Mouse (Mus musculus) intestine, embryonic 14.5 days (tissue): ENCODE data around the gene Sp7. TPM values are rescaled to one million over a fixed set of nuclear protein-coding genes. Genes with fewer than 3 reads are reported as not detected.

Experiments
- ATAC-seq: fragments of 200-750 bp; cut with Nextera tagmentation; replicated peaks from 2 replicates; pipeline ENCODE4 v1.8.0; 2017; ENCODE audit warnings: low read depth, moderate number of reproducible peaks, moderate TSS enrichment, moderate library complexity; ENCODE audit not compliant: low FRiP score, low TSS enrichment
- DNase-seq: peaks from one replicate; pipeline ENCODE4 v3.0.0-alpha.2; 2018; ENCODE audit warnings: low spot score
- H3K27ac ChIP-seq: fragments of 300-500 bp; sonication (generic); 2 replicates; pipeline ENCODE4 v1.5.1; 2014; ENCODE audit warnings: low read depth, mild to moderate bottlenecking, control low read depth
- H3K27me3 ChIP-seq: fragments of 300-500 bp; sonication (generic); replicated peaks from 2 replicates; pipeline ENCODE4 v1.6.1; 2014; ENCODE audit warnings: low read length, control low read depth; ENCODE audit not compliant: control insufficient read depth, insufficient read depth
- H3K36me3 ChIP-seq: fragments of 300-500 bp; sonication (generic); 2 replicates; pipeline ENCODE4 v1.6.1; 2014; ENCODE audit warnings: low read length, control low read depth; ENCODE audit not compliant: control insufficient read depth, insufficient read depth
- H3K4me1 ChIP-seq: fragments of 300-500 bp; sonication (generic); replicated peaks from 2 replicates; pipeline ENCODE4 v1.6.1; 2014; ENCODE audit warnings: low read length, control low read depth, mixed read lengths; ENCODE audit not compliant: control insufficient read depth, insufficient read depth
- H3K4me2 ChIP-seq: fragments of 300-500 bp; sonication (generic); 2 replicates; pipeline ENCODE4 v1.6.1; 2014; ENCODE audit warnings: low read length
- H3K4me3 ChIP-seq: fragments of 300-500 bp; sonication (generic); 2 replicates; pipeline ENCODE4 v1.5.1; 2014; ENCODE audit warnings: low read depth, low read length, control low read depth, mixed read lengths
- H3K9ac ChIP-seq: fragments of 300-500 bp; sonication (generic); 2 replicates; pipeline ENCODE4 v1.6.1; 2014; ENCODE audit warnings: mild to moderate bottlenecking, low read length
- H3K9me3 ChIP-seq: fragments of 300-500 bp; sonication (generic); 2 replicates; pipeline ENCODE4 v1.6.1; 2016; ENCODE audit warnings: low read length, control low read depth; ENCODE audit not compliant: control insufficient read depth
- WGBS: fragments of 180-500 bp; shearing (Covaris S2); extraction: QIAGEN DNeasy Blood & Tissue Kit; methylation state at CpG from one replicate; pipeline ENCODE4 v1.1.7; 2014; 5-methylcytosine and 5-hydroxymethylcytosine counted together
- polyA plus RNA-seq: library from polyadenylated mRNA; unstranded; fragments of >200 nt; fragmentation: Nextera tagmentation; extraction: Ambion mirVana; gene quantifications from 2 replicates; pipeline ENCODE4 v1.2.1, GENCODE M21; 2014

Gene Sp7
- polyA plus RNA-seq = 1.2 and 1.3 TPM in 2 replicates

DNA sequence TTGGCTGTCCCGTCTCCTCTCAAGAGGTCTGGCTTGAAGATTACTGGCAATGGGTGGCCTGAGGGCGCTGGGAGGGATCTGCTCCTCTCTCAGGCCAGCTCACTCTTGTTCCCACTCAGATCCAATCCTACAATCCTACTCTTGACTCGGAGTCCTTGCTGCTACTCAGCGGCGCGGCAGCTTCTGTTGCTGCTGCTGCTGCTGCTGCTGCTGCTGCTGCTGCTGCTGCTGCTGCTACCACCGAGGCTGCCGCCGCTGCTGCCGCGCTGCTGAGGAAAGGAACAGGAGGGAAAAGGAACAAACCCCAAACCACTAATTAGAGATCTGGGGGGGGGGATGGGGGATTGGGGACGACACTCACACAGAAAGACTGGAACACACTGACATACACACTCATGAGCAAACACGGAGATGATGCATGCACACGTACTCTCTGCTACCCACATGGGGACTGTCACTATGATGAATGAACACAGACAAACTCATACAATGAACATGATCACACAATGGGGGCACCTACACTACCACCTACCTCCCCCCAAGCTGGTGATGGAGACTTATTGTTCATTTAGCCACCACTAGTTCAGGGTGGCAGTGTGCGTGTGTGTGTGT, at the start of gene Sp7:
Gene Sp7 (minus strand): TSS at position 450 of the 612 bp plus-strand sequence.
- DNase-seq = no peak
- H3K4me3 ChIP-seq = peak within 1 kb of the TSS; percentile 18; the same call in 1 of the 2 replicates
- no peaks in the 10 kb centered on the region for H3K9me3 ChIP-seq
- ATAC-seq = no peak
- peaks cover 22% of the 10 kb centered on the region for H3K4me1 ChIP-seq
- no peaks in the 10 kb centered on the region for H3K36me3 ChIP-seq
- H3K27ac ChIP-seq = no peak within 1 kb of the TSS
- WGBS = 9% methylated on average over 15 of the region's 15 CpGs
- no peak within 1 kb of the TSS; the same call in 1 of the 2 replicates for H3K9ac ChIP-seq
- H3K27me3 ChIP-seq = 0 out of 2 replicates have a peak, but pooled peaks cover 3% of the 10 kb centered on the region
- H3K4me2 ChIP-seq = peak within 1 kb of the TSS; percentile 45

DNA sequence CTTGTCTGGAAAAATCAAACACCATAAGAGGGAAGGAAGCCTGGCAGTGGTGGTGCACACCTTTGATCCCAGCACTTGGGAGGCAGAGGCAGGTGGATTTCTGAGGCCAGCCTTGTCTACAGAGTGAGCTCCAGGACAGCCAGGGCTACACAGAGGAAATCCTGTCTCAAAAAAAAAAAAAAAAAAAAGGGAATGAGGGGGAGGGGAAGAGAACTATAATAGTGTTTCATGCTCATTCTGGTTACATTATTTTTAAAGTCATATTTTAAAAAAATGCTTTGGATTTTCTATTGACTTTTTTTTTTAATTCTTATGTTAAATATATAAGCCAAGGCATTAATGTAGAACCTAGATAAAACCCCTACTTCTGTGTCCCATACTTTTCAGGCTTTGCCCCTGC, 46.7 kb upstream of the Sp7 start:
- peaks cover 63% of the 10 kb centered on the region for H3K36me3 ChIP-seq

DNA sequence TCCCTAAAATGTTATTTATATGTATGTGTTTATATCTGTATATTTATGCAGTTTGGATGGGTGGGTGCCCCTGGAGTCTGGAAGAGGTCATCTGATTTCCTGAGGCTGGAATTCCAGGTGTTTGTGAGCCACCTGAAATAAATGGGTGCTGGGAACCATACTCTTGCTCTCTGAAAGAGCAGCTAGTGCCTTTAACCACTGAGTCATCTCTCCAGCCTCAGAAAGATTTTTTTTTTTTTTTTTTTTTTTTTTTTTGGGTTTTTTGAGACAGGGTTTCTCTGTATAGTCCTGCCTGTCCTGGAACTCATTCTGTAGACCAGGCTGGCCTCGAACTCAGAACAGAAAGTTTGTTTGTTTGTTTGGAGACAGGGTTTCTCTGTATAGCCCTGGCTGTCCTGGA, 44.1 kb upstream of the Sp7 start:
- H3K27ac ChIP-seq = no peak overlapping the region
- no peak for ATAC-seq
- no peak for DNase-seq
- WGBS = 89% methylated on average over 1 of the region's 1 CpGs
- H3K4me3 ChIP-seq = no peak overlapping the region
- H3K36me3 ChIP-seq = peaks cover 62% of the 10 kb centered on the region
- no peaks in the 10 kb centered on the region for H3K27me3 ChIP-seq
- no peaks in the 10 kb centered on the region for H3K9me3 ChIP-seq
- H3K4me1 ChIP-seq = peaks cover 36% of the 10 kb centered on the region
- no peak overlapping the region for H3K9ac ChIP-seq
- H3K4me2 ChIP-seq = peak overlapping the region; percentile 25; the same call in 1 of the 2 replicates

More for the DNA sequence above, 46.7 kb upstream of the Sp7 start:
- H3K4me2 ChIP-seq = no peak overlapping the region
- no peak for ATAC-seq
- peaks cover 24% of the 10 kb centered on the region for H3K4me1 ChIP-seq
- H3K9me3 ChIP-seq = no peaks in the 10 kb centered on the region
- no peak overlapping the region for H3K4me3 ChIP-seq
- H3K9ac ChIP-seq = no peak overlapping the region
- H3K27me3 ChIP-seq = no peaks in the 10 kb centered on the region
- DNase-seq = no peak
- no peak overlapping the region for H3K27ac ChIP-seq

DNA sequence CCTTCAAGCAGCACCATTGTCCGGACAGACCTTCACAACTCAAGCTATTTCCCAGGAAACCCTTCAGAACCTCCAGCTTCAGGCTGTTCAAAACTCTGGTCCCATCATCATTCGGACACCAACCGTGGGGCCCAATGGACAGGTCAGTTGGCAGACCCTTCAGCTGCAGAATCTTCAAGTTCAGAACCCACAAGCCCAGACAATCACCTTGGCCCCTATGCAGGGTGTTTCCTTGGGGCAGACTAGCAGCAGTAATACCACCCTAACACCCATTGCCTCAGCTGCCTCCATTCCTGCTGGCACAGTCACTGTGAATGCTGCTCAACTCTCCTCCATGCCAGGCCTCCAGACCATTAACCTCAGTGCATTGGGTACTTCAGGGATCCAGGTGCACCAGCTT, 42.3 kb upstream of the Sp7 start:
- DNase-seq = no peak
- Histone ChIP-seq H3K27ac (no peak overlapping the region), H3K4me3 (peak overlapping the region; percentile 13), H3K4me1 (peaks cover 40% of the 10 kb centered on the region), H3K9me3 (no peaks in the 10 kb centered on the region), H3K4me2 (peak overlapping the region; percentile 25), H3K27me3 (no peaks in the 10 kb centered on the region), H3K9ac (no peak overlapping the region), H3K36me3 (peaks cover 57% of the 10 kb centered on the region)
- WGBS = 97% methylated on average over 3 of the region's 3 CpGs
- ATAC-seq = no peak

DNA sequence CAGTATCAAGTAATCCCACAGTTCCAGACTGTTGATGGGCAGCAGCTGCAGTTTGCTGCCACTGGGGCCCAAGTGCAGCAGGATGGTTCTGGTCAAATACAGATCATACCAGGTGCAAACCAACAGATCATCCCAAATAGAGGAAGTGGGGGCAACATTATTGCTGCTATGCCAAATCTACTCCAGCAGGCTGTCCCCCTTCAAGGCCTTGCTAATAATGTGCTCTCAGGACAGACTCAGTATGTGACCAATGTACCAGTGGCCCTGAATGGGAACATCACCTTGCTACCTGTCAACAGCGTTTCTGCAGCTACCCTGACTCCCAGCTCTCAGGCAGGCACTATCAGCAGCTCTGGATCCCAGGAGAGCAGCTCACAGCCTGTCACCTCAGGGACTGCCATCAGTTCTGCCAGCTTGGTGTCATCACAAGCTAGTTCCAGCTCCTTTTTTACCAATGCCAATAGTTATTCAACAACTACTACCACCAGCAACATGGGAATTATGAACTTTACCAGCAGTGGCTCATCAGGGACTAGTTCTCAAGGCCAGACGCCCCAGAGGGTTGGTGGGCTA, 41.7 kb upstream of the Sp7 start:
- Histone ChIP-seq H3K4me2 (no peak overlapping the region), H3K27me3 (no peaks in the 10 kb centered on the region), H3K4me3 (no peak overlapping the region), H3K9me3 (no peaks in the 10 kb centered on the region), H3K36me3 (peaks cover 53% of the 10 kb centered on the region), H3K27ac (no peak overlapping the region), H3K4me1 (peaks cover 40% of the 10 kb centered on the region), H3K9ac (no peak overlapping the region)
- DNase-seq (no peak), ATAC-seq (no peak)
- 79% methylated on average over 2 of the region's 2 CpGs for WGBS

DNA sequence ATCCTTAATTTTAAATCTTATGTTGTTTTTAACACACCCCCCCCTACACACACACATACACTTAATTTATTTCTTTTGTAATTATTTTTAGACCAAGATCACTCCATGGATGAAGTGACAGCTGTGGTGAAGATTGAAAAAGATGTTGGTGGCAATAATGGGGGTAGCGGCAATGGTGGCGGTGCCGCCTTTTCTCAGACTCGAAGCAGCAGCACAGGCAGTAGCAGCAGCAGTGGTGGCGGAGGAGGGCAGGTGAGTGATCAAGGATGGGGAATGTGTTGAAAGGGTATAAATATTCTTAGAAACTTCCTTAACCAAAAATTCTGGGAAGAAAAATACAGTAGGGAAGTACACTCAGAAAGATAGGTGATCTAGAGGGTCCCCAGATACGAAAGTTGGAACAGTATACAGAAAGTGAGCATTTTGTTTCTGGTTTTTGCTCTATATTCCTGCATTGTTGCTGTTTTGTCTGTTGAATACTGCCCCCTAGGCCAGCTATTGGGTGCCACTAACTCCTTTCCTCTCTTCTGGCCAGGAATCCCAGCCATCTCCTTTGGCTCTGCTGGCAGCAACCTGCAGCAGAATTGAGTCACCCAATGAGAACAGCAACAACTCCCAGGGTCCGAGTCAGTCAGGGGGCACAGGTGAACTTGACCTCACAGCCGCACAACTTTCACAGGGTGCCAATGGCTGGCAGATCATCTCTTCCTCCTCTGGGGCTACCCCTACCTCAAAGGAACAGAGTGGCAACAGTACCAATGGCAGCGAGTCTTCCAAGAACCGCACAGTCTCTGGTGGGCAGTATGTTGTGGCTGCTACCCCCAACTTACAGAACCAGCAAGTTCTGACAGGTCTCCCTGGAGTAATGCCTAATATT, 40.9 kb upstream of the Sp7 start:
- Histone ChIP-seq H3K9me3 (no peaks in the 10 kb centered on the region), H3K27me3 (no peaks in the 10 kb centered on the region), H3K4me3 (no peak overlapping the region), H3K36me3 (peaks cover 51% of the 10 kb centered on the region), H3K4me2 (no peak overlapping the region), H3K9ac (no peak overlapping the region), H3K4me1 (peaks cover 40% of the 10 kb centered on the region), H3K27ac (no peak overlapping the region)
- no peak for ATAC-seq
- WGBS = 91% methylated on average over 10 of the region's 10 CpGs
- no peak for DNase-seq

DNA sequence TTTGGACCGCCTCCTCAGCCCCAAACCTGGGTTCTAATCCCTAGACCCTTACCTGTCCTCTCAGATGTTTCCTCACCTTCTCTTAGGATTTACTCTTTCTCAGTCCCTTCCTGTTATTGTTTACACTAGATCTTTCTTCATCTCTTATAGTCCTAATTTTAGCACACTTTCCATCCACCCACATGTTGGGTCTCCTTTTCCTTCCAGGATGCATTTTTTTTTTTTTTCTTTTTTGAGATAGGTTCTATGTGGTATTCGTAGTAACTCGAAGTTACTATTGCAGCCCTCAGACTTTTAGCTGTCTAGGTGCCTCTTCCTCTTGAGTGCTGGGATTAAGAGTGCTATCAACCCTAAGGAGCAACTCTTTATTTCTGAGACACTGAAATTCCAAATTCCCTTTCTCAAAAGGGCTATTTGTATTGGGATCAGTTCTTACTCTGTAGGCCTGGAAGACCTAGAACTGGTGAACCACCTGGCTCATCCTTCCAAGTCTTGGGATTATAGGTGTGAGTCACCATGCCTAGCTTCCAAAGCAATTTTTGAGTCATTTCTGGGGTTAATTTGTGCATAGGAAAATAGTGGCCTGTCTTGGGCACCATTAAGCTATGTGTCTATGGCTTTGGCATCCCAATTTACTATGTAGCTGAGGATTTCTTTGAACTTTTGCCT, 40.1 kb upstream of the Sp7 start:
- 15% methylated on average over 3 of the region's 3 CpGs for WGBS

DNA sequence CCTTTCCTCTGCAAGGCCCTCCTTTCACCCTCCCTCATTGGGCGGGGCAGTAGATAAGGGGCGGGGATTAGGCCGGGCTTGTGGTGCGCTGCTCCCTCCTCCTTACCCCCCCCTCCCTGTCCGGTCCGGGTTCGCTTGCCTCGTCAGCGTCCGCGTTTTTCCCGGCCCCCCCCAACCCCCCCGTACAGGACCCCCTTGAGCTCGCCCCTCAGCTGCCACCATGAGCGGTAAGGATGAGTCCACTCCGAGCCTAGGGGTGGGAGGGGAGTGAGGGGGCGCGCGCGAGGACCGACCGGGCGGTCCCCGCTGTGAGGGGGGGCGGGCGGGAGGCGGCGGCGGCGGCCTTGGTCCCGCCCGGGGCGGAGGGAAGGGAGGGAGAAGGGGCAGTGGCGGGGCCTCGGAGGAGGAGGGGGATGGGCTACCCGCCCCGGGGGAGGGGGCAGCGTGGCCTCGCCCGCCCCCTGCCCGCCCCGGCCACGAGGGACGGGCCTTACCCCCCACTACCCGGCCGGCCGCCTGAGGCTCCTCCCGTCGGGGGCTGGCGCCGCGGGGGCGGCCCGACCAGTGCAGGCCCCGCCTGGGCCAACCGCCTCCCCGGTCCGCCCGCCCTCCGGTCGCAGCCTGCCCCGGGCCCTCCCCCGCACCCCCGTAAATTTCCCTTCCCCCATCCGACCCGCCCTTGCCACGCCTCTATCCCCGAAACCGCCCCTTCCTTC, 39.4 kb upstream of the Sp7 start:
- H3K27me3 ChIP-seq = no peaks in the 10 kb centered on the region
- H3K4me3 ChIP-seq = peak overlapping the region; percentile 67
- H3K36me3 ChIP-seq = peaks cover 37% of the 10 kb centered on the region
- 2% methylated on average over 34 of the region's 69 CpGs for WGBS
- peak overlapping the region; percentile 97 for H3K9ac ChIP-seq
- DNase-seq (peak; percentile 84), ATAC-seq (peak; percentile 36)
- H3K4me1 ChIP-seq = peaks cover 34% of the 10 kb centered on the region
- H3K27ac ChIP-seq = peak overlapping the region; percentile 99
- peak overlapping the region; percentile 51 for H3K4me2 ChIP-seq
- no peaks in the 10 kb centered on the region for H3K9me3 ChIP-seq

More for the DNA sequence above, 40.1 kb upstream of the Sp7 start:
- H3K36me3 ChIP-seq = peaks cover 42% of the 10 kb centered on the region
- H3K9ac ChIP-seq = peak overlapping the region; percentile 97
- no peaks in the 10 kb centered on the region for H3K27me3 ChIP-seq
- peaks cover 40% of the 10 kb centered on the region for H3K4me1 ChIP-seq
- no peaks in the 10 kb centered on the region for H3K9me3 ChIP-seq
- DNase-seq = no peak
- ATAC-seq = no peak
- peak overlapping the region; percentile 51 for H3K4me2 ChIP-seq
- peak overlapping the region; percentile 67 for H3K4me3 ChIP-seq
- peak overlapping the region; percentile 99 for H3K27ac ChIP-seq
